Mouse (Mus musculus): ENCODE results near the gene Atp6v0a2. TPM values are rescaled to one million over a fixed set of nuclear protein-coding genes. Genes with fewer than 3 reads are reported as not detected.
"Not testable (repeated sequence)": the region's sequence is repeated elsewhere in the genome, so short reads cannot be mapped to it uniquely, and the experiment has no call there.

Atp6v0a2 gene
- 10 to 100 TPM; 41.9 to 45.9 TPM for total RNA-seq (2021)
- long read RNA-seq, experiment 1, full-length matches to known transcripts, result 64 of 75 reads
- long read RNA-seq, experiment 1, partial matches to known transcripts, result 4 of 75 reads
- long read RNA-seq, experiment 1, other reads (novel, unspliced or antisense), result 7 of 75 reads
- long read RNA-seq, experiment 2, full-length matches to known transcripts, result 53 of 63 reads
- long read RNA-seq, experiment 2, partial matches to known transcripts, result 3 of 63 reads
- long read RNA-seq, experiment 2, other reads (novel, unspliced or antisense), result 7 of 63 reads

DNA sequence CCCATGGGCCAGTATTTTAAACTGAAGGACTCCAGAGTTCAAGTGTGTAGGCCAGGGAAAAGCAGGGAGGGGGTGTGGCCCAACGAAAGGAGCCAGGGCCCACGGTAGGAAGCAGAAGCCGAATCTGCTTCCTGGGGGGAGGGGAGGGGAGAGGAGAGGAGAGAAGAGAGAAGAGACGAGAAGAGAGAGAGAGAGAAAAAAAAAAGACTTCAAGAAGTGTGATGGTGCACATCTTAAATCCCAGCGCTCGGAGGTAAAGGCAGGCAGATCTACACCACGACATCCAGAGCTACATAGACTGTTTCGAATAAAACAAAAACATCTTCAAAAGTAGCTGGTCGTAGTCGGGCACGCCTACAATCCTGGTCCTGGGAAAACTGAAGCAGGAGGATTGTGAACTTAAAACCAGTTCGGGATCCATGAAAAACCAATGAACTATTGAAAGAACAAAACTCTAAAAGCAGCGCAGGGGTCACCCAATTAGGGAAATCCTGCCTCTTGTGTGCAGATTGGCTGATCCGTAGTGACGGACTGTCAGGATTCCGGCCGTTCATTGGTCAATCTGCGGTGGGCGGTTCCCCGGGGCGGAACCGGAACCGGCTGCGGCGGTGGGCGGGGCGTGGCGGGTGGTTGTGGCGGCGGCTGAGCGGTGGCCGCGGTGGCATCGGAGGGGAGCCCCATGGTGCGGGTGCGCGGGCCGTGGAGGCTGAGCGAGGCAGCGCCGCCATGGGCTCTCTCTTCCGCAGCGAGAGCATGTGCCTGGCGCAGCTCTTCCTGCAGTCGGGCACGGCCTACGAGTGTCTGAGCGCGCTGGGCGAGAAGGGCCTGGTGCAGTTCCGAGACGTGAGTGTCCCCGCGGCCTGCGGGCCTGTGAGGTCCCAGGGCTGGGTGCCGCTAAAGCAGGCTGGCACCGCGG, at the start of gene Atp6v0a2:
Gene Atp6v0a2 (plus strand): TSS at position 129 of the 916 bp plus-strand sequence.
- intact Hi-C loops (cut with DNase I), result no loop called here
- DNase-seq, result peak; percentile 96 to 98

DNA sequence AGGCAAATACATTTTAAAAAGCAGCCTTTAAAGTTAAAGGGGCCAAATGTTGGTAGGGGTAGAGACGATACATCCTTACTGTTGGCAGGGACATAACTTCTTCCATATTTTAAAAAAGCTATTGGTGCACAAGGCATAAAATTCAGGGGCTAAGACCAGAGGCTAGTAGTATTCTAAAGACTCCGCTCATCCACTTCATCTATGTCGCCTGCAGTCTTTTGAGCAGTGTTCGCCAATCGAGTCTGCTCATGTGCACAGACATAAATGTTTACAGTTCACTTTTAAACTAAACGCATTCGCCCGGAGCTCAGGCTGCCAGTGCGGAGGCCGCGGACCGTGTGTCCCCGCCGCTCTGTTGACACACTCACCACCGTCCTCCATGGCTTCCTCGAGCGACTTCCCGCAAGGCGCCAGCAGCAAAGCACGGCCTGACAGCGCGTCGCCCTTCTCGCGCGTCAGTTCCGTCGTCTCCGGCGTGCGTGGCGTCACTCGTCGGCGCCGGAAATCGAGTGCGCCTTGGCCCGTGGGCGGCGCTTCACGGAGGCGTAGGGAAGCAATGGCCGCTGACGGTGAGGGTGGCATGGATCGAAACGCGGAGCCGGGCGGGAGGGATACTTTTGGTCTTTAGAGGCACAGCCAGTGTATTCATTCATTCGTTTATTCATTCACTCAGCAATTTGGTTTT, 49.6 kb upstream of the Atp6v0a2 start, which contains the start of the genes Eif2b1 and Gtf2h3:
Gene Eif2b1 (minus strand): TSS at position 499 of the 685 bp plus-strand sequence.
Gene Gtf2h3 (plus strand): TSS at position 508 of the 685 bp plus-strand sequence.
- intact Hi-C loops (cut with DNase I), result no loop called here
- peak; percentile 94 to 98 for DNase-seq

DNA sequence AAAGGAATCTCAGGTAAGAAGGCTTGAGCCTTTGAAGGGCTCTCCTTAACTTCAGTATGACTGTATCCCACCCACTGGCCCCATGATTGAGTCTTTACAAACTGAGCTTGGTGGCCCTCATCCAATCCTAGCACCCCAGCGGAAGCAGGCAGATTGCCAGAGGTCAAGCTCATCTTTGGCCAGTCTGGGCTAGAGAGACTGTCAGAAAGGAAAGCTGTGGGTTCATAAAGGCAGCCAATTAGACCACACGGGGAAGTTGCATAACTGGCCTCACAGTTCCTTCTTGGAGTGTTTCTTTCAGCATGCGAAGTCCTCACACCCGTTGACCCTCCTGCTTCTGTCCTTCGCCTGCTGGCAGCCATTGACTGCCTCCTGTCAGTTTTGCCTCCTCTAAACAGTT, 45.9 kb upstream of the Atp6v0a2 start:
- intact Hi-C loops (cut with DNase I), result no loop called here
- peak in 1 of 2 experiments; percentile 14 for DNase-seq

- intact Hi-C loops (cut with DNase I), result no loop called here
- DNase-seq, result no peak
These were observed 35.6 kb upstream of the Atp6v0a2 start for GRCm38 (mm10) chr5:124592768-124593167.

DNA sequence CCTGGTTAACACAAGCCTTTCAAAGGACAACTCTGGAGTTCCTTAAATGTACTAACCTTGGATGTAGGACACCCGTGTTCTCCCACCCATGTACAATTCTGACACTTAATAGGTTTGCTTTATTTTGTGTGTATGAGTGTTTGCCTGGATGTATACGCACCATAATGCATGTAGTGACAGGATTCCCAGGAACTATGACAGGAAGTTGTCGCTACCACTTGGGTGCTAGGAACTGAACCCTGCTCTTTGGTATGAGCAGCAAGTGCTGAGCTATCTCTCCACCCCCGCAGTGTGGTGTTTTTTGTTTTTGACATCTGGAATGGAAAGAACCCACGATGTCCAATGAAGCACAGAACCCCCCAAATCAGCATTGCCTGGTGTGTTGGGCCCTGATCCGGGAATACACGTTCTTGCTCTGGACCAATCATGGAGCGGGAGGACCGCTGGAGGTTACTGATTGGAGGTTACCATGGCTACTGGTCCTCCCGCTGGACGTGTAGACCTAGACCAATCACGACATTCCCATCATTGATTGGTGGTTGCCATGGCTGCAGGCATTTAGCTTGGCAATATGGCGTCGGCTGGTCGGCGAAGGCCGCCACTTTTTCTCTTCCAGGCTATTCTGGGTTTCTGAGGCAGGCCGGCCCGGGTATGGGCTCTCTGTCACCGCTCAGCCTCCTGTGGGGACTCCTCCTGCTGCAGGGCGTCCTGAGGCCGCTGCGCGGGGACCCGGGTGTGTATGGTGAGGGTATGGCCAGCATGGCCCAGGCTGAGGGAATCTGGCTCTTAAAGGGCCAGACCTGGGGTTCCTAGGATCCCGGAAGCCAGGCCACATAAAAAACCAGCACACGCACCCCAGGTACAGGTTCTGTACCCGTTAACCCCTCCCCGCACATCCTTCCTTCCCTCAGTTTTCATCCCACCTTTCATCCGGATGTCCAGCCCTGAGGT, 29.9 kb upstream of the Atp6v0a2 start:
- DNase-seq, result peak; percentile 87 to 92
- intact Hi-C loops (cut with DNase I), result no loop called here

DNA sequence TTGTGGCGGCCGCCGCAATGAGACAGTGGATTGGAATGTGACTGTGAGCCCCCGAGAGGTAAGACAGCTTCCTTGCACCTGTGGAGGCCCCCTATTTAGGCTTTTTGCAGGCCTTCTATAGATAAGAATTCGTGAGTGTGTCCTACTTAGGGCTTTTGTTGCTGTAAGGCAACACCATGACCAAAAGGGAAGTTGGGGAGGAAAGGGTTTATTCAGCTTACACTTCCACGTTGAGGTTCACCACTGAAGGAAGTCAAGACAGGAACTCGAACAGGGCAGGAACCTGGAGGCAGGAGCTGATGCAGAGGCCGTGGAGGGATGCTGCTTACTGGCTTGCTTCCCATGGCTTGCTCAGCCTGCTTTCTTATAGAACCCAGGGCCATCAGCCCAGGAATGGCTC, 28.6 kb upstream of the Atp6v0a2 start:
- intact Hi-C loops (cut with DNase I), result loop anchor here (5.0 kb wide), 1 partner anchor 268 kb away; no protein-coding TSS in a partner anchor
- not testable (repeated sequence) for DNase-seq

DNA sequence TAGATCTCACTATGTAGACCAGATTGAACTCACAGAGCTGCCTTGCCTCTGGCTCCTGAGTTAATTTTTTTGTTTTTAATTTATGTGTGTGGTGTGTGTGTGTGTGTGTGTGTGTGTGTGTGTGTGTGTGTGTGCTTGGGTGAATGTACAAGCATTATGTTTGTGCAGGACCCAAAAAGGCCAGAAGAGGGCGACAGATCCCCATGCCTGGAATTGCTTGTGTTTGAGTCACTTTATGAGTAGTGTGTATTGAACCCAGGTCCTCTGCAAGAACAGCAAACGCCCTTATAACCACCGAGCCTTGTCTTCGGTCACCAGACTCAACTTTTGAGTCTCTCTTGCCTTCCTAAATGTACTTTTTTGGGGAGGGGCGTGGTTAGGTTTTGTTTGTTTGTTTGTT, 26.0 kb upstream of the Atp6v0a2 start:
- intact Hi-C loops (cut with DNase I), result loop anchor here (5.0 kb wide), 1 partner anchor 265 kb away; no protein-coding TSS in a partner anchor
- DNase-seq, result peak; percentile 36 to 69

DNA sequence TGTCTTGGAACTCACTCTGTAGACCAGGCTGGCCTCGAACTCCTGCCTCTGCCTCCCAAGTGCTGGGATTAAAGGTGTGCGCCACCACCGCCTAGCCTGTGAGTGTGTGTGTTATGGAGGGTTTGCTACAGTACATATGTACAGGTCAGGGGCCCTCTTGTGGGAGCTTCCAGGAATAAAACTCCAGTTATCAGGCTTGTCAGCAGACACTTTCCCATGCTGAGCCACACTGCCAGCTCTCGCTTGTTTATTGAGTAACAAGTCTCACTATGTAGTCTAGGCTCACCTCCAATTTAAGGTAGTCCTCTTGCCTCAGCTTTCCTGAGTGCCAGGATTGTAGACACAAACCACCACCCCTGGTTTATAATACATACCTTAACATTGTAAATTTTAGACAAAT, 24.1 kb upstream of the Atp6v0a2 start:
- intact Hi-C loops (cut with DNase I), result loop anchor here (5.0 kb wide), 1 partner anchor 263 kb away; no protein-coding TSS in a partner anchor
- no peak for DNase-seq

GRCm38 (mm10) chr5:124605041-124605622, 23.2 kb upstream of the Atp6v0a2 start:
- intact Hi-C loops (cut with DNase I), result no loop called here
- no peak for DNase-seq

GRCm38 (mm10) chr5:124610965-124611364, 17.4 kb upstream of the Atp6v0a2 start:
- DNase-seq, result no peak
- intact Hi-C loops (cut with DNase I), result no loop called here

DNA sequence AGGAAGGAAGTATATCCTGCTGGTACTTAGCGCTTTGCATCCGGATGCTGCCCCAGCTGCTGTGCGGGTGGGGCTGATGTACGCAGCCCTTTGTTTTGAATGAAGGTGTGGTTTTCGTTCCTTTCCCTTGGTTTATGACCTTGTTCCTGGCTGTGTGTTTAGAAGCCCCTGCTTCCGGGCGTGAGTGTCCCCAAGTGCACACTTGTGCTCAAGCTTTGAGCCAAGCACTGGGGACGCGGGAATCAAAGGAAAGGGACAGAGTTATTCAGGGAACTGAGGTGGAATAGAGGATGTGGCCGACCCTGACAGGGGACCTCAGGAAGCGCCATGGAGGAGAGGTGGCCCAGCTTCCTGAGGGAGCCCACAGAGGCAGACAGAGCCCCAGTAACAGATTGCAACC, 13.7 kb upstream of the Atp6v0a2 start:
- intact Hi-C loops (cut with DNase I), result no loop called here
- peak in 1 of 2 experiments; percentile 15 for DNase-seq

DNA sequence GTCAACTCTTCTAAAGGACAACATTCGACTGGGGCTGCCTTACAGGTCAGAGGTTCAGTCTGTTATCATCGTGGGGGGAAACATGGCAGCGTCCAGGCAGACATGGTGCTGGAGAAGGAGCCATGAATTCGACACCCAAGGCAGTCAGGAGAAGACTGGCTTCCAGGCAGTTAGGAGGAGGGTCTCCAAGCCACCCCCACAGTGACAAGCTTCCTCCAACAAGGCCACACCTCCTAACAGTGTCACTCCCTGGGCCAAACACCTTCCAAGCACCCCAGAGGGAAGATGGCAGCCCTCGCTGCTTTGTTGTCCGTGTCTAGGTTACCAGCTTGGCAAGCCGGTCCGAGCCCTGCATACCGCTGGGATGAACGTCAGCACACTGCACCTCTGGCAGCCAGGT, 9.7 kb upstream of the Atp6v0a2 start:
- intact Hi-C loops (cut with DNase I), result no loop called here
- no peak for DNase-seq

DNA sequence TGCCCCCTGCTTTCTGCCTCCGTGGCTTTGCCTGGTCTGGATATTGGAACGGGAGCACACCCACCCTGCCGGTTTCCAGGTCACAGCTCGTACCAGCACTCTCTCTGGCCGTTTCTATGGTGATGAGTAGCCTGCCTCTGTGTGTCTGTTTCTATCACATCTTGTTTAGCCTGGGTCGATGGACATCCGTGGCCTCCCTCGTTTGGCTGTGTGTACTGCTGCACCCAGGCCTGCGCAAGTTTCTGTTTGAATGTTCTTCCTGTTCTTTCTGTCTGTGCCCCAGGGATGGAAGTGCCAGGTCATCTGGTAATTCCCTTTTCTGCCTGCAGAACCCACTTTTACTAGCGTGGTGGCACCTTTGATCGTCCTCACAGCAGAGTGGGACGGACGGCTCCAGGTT, 7.0 kb upstream of the Atp6v0a2 start:
- intact Hi-C loops (cut with DNase I), result no loop called here
- no peak for DNase-seq

DNA sequence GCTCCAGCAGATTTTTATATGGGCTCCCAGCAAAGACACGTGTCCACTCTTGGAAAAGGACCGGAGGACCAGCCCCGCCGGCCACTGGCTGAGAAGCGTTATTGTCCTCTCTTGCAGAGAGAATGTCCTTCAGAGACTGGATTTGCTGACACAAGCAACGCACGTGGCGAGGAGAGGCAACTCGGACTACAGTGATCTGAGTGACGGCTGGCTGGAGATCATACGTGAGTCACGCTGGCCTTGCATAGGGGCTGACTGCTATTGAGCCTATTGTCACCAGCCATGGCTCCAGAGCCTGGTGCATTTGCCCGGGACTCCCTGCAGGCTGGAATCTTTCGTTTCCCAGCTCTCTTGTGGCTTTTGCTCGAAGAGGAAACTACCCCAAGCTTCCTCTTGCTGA, 5.5 kb upstream of the Atp6v0a2 start:
- intact Hi-C loops (cut with DNase I), result no loop called here
- DNase-seq, result no peak

GRCm38 (mm10) chr5:124624291-124624690, 4.1 kb upstream of the Atp6v0a2 start:
- intact Hi-C loops (cut with DNase I), result no loop called here
- DNase-seq, result no peak

DNA sequence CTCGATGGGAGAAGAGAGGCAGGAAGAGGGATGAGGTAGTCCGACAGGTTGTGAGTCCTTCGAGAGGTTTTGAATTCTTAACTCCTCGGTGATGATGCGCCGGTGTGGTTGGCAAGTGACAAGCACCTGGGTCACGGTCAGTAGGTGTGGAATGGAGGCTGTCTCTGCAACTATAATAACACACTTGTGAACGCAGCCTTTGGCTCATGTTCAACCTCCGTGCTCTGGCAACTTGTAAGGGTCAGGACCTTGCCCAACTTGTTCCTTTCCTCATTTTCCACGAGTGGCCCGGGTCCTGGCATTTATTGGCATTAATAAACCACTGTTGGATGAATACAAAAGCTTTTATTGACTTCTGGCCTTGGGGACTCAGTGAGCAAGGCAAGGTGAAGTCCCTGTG, 1.3 kb downstream of the Atp6v0a2 start:
- DNase-seq, result no peak
- intact Hi-C loops (cut with DNase I), result no loop called here

- intact Hi-C loops (cut with DNase I), result no loop called here
- DNase-seq, result no peak
These were observed 3.3 kb downstream of the Atp6v0a2 start for GRCm38 (mm10) chr5:124631685-124632084.

DNA sequence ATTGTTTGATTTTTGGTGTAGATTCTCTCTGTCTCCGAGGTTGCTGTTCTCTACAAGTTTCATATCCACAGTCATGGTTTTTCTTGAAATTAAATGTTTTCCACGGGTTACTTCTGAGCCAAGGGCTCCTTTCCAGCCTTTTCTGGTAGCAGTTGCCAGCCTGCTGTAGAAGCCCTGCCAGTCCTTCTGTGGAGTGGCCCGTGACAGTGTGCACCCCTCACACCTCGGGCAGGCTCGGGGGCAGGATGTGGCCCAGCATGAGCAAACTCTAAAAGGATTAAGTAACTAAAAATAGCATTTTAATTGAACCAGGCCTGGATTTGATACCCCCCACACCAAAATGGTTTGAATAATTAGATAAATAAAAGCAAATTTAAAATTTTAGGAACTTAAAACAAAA, 4.1 kb downstream of the Atp6v0a2 start:
- intact Hi-C loops (cut with DNase I), result no loop called here
- DNase-seq, result no peak

- intact Hi-C loops (cut with DNase I), result no loop called here
- no peak for DNase-seq
These were observed 5.0 kb downstream of the Atp6v0a2 start for GRCm38 (mm10) chr5:124633425-124633824.
